Mouse (Mus musculus) MEL (cell line): ENCODE measurements at regions not wholly inside any gene's neighbourhood (a gene's known extent, or its start where the extent isn't known, plus 50 kb on each side); places are given as distances from the start of the nearest gene placed in this dataset.

Experiments
- DNase-seq: peaks from one replicate; pipeline ENCODE4 v3.0.0; 2011; ENCODE audit warnings: low read depth, low spot score
- H3K27ac ChIP-seq: 2 replicates; pipeline ENCODE4 v1.5.1; 2012; ENCODE audit warnings: low read depth, mild to moderate bottlenecking, control low read depth, low read length, moderate library complexity; ENCODE audit not compliant: control insufficient read depth
- H3K27me3 ChIP-seq, 2 experiments: fragments of 150-350 bp in 1 of 2; sonication (generic) in 1 of 2; 2 replicates each; pipeline ENCODE4 v1.6.1; 2012; ENCODE audit warnings: low read length in 2 of 2, mild to moderate bottlenecking in 2 of 2, improper control_type of control experiment in 1 of 2, moderate library complexity in 1 of 2; ENCODE audit not compliant: insufficient read depth in 2 of 2, control insufficient read depth in 1 of 2
- H3K36me3 ChIP-seq, 2 experiments: 2 replicates each; pipeline ENCODE4 v1.6.1; 2012 to 2014; ENCODE audit warnings: low read length in 2 of 2, improper control_type of control experiment in 1 of 2, inconsistent platforms in 1 of 2, mild to moderate bottlenecking in 1 of 2; ENCODE audit not compliant: insufficient read depth in 2 of 2, control insufficient read depth in 1 of 2
- H3K4me1 ChIP-seq, 2 experiments: fragments of 150-350 bp in 1 of 2; sonication (generic) in 1 of 2; 2 replicates each; pipeline ENCODE4 v1.6.1; 2012; ENCODE audit warnings: low read length in 2 of 2, improper control_type of control experiment in 1 of 2, mild to moderate bottlenecking in 1 of 2; ENCODE audit not compliant: insufficient read depth in 2 of 2, control insufficient read depth in 1 of 2
- H3K4me3 ChIP-seq, 2 experiments: fragments of 150-350 bp in 1 of 2; sonication (generic) in 1 of 2; 2 replicates each; pipeline ENCODE4 v1.5.1; 2012; ENCODE audit warnings: low read depth in 2 of 2, low read length in 2 of 2, mild to moderate bottlenecking in 2 of 2, moderate library complexity in 2 of 2, control low read depth in 1 of 2, improper control_type of control experiment in 1 of 2; ENCODE audit not compliant: control insufficient read depth in 1 of 2, insufficient read depth in 1 of 2
- H3K79me2 ChIP-seq: 2 replicates; pipeline ENCODE4 v1.6.1; 2012; ENCODE audit warnings: mild to moderate bottlenecking, low read length, moderate library complexity; ENCODE audit not compliant: control insufficient read depth, poor library complexity, insufficient read depth
- H3K9ac ChIP-seq: 2 replicates; pipeline ENCODE4 v1.6.1; 2012; ENCODE audit warnings: low read depth, mild to moderate bottlenecking, control low read depth, low read length, moderate library complexity; ENCODE audit not compliant: control insufficient read depth, poor library complexity, severe bottlenecking
- H3K9me3 ChIP-seq: fragments of 150-350 bp; sonication (generic); replicated peaks from 2 replicates; pipeline ENCODE4 v1.6.1; 2012; ENCODE audit warnings: mild to moderate bottlenecking, low read length, improper control_type of control experiment, moderate library complexity; ENCODE audit not compliant: insufficient read depth
- CHD1 ChIP-seq: IDR thresholded peaks from 2 replicates; pipeline ENCODE4 v1.6.1; 2012; ENCODE audit warnings: low read depth, mild to moderate bottlenecking, inconsistent platforms, low read length, improper control_type of control experiment
- CTCF ChIP-seq, 3 experiments: IDR thresholded peaks in 2 of 3; conservative IDR thresholded peaks in 1 of 3; 2 replicates each; pipeline ENCODE4 v1.5.1; 2011 to 2012; ENCODE audit warnings: low read length in 3 of 3, low read depth in 2 of 3, mild to moderate bottlenecking in 2 of 3, improper control_type of control experiment in 1 of 3, inconsistent platforms in 1 of 3, mixed read lengths in 1 of 3, moderate library complexity in 1 of 3; ENCODE audit not compliant: control insufficient read depth in 1 of 3, insufficient read depth in 1 of 3, poor library complexity in 1 of 3, severe bottlenecking in 1 of 3
- E2F4 ChIP-seq: IDR thresholded peaks from 2 replicates; pipeline ENCODE4 v1.6.1; 2011; ENCODE audit warnings: low read depth, low read length, improper control_type of control experiment, borderline replicate concordance
- EP300 ChIP-seq, 2 experiments: IDR thresholded peaks; 2 replicates each; pipeline ENCODE4 v1.6.1; 2011; ENCODE audit warnings: improper control_type of control experiment in 2 of 2, low read length in 2 of 2, low read depth in 1 of 2, mild to moderate bottlenecking in 1 of 2
- ETS1 ChIP-seq: IDR thresholded peaks from 2 replicates; pipeline ENCODE4 v1.6.1; 2012; ENCODE audit warnings: low read depth, mild to moderate bottlenecking, inconsistent platforms, low read length, improper control_type of control experiment, moderate library complexity
- KAT2A ChIP-seq: conservative IDR thresholded peaks from 2 replicates; pipeline ENCODE4 v1.6.1; 2012; ENCODE audit warnings: low read depth, low read length, improper control_type of control experiment, inconsistent platforms
- MXI1 ChIP-seq: IDR thresholded peaks from 2 replicates; pipeline ENCODE4 v1.6.1; 2011; ENCODE audit warnings: mild to moderate bottlenecking, low read depth, low read length, improper control_type of control experiment
- MYB ChIP-seq: IDR thresholded peaks from 2 replicates; pipeline ENCODE4 v1.6.1; 2011; ENCODE audit warnings: mild to moderate bottlenecking, low read depth, low read length, improper control_type of control experiment
- MYC ChIP-seq: IDR thresholded peaks from 2 replicates; pipeline ENCODE4 v1.6.1; 2011; ENCODE audit warnings: low read depth, mild to moderate bottlenecking, low read length, improper control_type of control experiment, moderate library complexity
- NELFE ChIP-seq: IDR thresholded peaks from 2 replicates; pipeline ENCODE4 v1.6.1; 2011; ENCODE audit warnings: low read depth, low read length, improper control_type of control experiment
- NRF1 ChIP-seq: IDR thresholded peaks from 2 replicates; pipeline ENCODE4 v1.6.1; 2014; ENCODE audit warnings: low read depth, mild to moderate bottlenecking, inconsistent platforms, low read length, improper control_type of control experiment, moderate library complexity; ENCODE audit not compliant: poor library complexity, insufficient read depth, severe bottlenecking
- RAD21 ChIP-seq: IDR thresholded peaks from 2 replicates; pipeline ENCODE4 v1.6.1; 2011; ENCODE audit warnings: mild to moderate bottlenecking, low read depth, low read length, improper control_type of control experiment
- RCOR1 ChIP-seq: IDR thresholded peaks from 2 replicates; pipeline ENCODE4 v1.6.1; 2012; ENCODE audit warnings: low read depth, mild to moderate bottlenecking, inconsistent platforms, low read length, improper control_type of control experiment
- SIN3A ChIP-seq: IDR thresholded peaks from 2 replicates; pipeline ENCODE4 v1.6.1; 2012; ENCODE audit warnings: low read length, improper control_type of control experiment, inconsistent platforms
- SMC3 ChIP-seq: IDR thresholded peaks from 2 replicates; pipeline ENCODE4 v1.6.1; 2011; ENCODE audit warnings: low read depth, low read length, improper control_type of control experiment
- TAL1 ChIP-seq: IDR thresholded peaks from 2 replicates; pipeline ENCODE4 v1.6.1; 2012; ENCODE audit warnings: mild to moderate bottlenecking, inconsistent platforms, low read length, moderate library complexity, mixed read lengths
- TBP ChIP-seq: IDR thresholded peaks from 2 replicates; pipeline ENCODE4 v1.8.0; 2011; ENCODE audit warnings: low read depth, low read length, improper control_type of control experiment
- USF1 ChIP-seq: IDR thresholded peaks from 2 replicates; pipeline ENCODE4 v1.6.1; 2014; ENCODE audit warnings: low read depth, mild to moderate bottlenecking, inconsistent platforms, low read length, improper control_type of control experiment, moderate library complexity
- USF2 ChIP-seq, 2 experiments: IDR thresholded peaks; 2 replicates each; pipeline ENCODE4 v1.6.1; 2011 to 2012; ENCODE audit warnings: improper control_type of control experiment in 2 of 2, low read length in 2 of 2, borderline replicate concordance in 1 of 2, inconsistent platforms in 1 of 2, low read depth in 1 of 2, mild to moderate bottlenecking in 1 of 2; ENCODE audit not compliant: insufficient read depth in 1 of 2
- ZMIZ1 ChIP-seq: IDR thresholded peaks from 2 replicates; pipeline ENCODE4 v1.6.1; 2012; ENCODE audit warnings: low read depth, mild to moderate bottlenecking, inconsistent platforms, low read length, improper control_type of control experiment, moderate library complexity

GRCm38 (mm10) chr4:97132650-97133049 is 50.3 kb downstream of the Gm10192 start:
- no peak for DNase-seq
- Histone ChIP-seq H3K4me1 (no peaks in the 10 kb centered on the region), H3K9ac (no peak overlapping the region), H3K36me3 (no peaks in the 10 kb centered on the region), H3K4me3 (no peak overlapping the region), H3K27ac (no peak overlapping the region), H3K9me3 (no peaks in the 10 kb centered on the region), H3K27me3 (no peaks in the 10 kb centered on the region), H3K79me2 (no peaks in the 10 kb centered on the region)
- TF ChIP-seq RAD21 (no peak), CTCF (IDR thresholded peaks at IDR 0.05 in 2 of 3, conservative IDR thresholded peaks at IDR 0.05 in 1 of 3; ENCODE audit: control insufficient read depth in 1 of 3, insufficient read depth in 1 of 3, low read depth in 2 of 3, low read length in 3 of 3, poor library complexity in 1 of 3, severe bottlenecking in 1 of 3) (no peak), NRF1 (no peak), KAT2A (no peak), MXI1 (no peak), SMC3 (no peak), USF2 (IDR thresholded peaks at IDR 0.05; ENCODE audit: borderline replicate concordance in 1 of 2, insufficient read depth in 1 of 2, low read depth in 1 of 2, low read length in 2 of 2) (no peak), RCOR1 (no peak), ETS1 (no peak), E2F4 (no peak), TAL1 (no peak), MYB (no peak), CHD1 (no peak), TBP (no peak)

DNA sequence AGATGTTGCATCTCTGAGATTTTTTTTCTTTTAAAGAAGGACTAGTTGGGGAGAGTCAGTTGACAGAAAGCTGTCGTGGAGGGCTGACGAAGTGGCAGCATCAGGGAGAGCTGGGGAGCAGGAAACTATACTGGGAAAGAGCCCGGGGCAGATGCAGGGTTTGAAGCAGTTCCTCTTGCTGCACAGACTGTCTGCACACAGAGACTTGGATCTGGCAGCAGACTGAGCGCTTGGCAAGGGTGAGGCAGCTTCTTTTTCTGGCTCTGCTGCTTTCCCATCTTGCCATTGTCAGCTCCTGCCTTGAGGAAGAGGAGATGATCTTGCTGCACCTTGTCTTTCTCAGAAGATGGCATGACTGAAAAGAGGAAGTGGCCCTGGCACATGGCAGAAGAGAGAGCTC is 55.2 kb downstream of the Gm10192 start:
- Histone ChIP-seq H3K36me3 (no peaks in the 10 kb centered on the region), H3K27ac (no peak overlapping the region), H3K4me1 (no peaks in the 10 kb centered on the region), H3K9me3 (no peaks in the 10 kb centered on the region), H3K9ac (no peak overlapping the region), H3K4me3 (no peak overlapping the region), H3K79me2 (no peaks in the 10 kb centered on the region), H3K27me3 (no peaks in the 10 kb centered on the region)
- TF ChIP-seq ZMIZ1 (no peak), USF1 (no peak), CTCF (IDR thresholded peaks at IDR 0.05 in 2 of 3, conservative IDR thresholded peaks at IDR 0.05 in 1 of 3; ENCODE audit: control insufficient read depth in 1 of 3, insufficient read depth in 1 of 3, low read depth in 2 of 3, low read length in 3 of 3, poor library complexity in 1 of 3, severe bottlenecking in 1 of 3) (no peak), MYC (no peak), EP300 (IDR thresholded peaks at IDR 0.05; ENCODE audit: low read depth in 1 of 2, low read length in 2 of 2) (no peak), NELFE (no peak), SIN3A (no peak)
- DNase-seq = peak; percentile 1
